Mouse (Mus musculus) layer of hippocampus, postnatal 36 days (tissue): ENCODE data around the gene Spata31d1d. TPM values are rescaled to one million over a fixed set of nuclear protein-coding genes. Genes with fewer than 3 reads are reported as not detected.
"Not testable (repeated sequence)": the region's sequence is repeated elsewhere in the genome, so short reads cannot be mapped to it uniquely, and the experiment has no call there.

Experiments used
- DNase-seq, 2 experiments: peaks; one replicate each; pipeline ENCODE4 v3.0.0; 2022
- total RNA-seq, 2 experiments: library from RNA; stranded (reverse); gene quantifications; 2 replicates each; pipeline ENCODE4 v1.2.3; 2021

The Spata31d1d gene
- total RNA-seq, 2 experiments from 2014 or later: not detected

DNA sequence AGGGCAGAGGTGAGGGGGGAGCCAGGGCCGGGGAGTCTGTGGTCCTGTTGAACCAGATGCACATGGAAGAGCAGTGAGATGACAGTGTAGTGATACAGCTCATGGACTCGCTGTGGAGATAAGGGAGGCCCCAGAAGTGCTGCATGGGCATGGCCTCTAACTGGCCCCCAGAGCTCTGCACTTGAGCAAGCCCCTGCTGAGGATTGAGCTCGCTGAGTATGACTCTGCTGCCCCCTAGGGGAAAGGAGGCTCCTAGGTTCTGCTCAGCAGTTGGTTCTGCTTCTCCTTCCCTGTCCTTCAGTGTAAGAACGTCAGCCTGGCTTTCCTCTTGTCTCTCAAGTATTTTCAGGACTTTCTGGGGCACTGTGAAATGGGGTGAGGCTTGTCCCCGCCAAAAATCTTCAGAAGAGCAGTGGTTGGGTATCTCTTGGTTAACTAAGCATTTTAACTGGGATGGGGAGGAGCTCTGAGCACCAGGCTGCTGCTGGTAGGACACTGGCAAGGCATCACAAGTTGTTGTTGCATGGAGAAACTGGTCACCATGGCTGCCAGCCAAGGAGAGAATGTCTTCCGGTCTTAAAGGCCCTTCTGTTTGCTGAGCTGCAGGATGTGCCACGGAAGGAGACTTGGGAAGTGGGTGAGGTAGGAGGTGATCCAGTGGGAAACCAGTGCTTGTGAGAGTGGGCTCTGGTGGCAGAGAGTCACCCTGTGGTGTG lies 3.0 kb downstream of the Spata31d1d start:
- DNase-seq: peak; percentile 81 to 83

GRCm38 (mm10) chr13:59726139-59726867 lies 5.2 kb downstream of the Spata31d1d start:
- no peak for DNase-seq

DNA sequence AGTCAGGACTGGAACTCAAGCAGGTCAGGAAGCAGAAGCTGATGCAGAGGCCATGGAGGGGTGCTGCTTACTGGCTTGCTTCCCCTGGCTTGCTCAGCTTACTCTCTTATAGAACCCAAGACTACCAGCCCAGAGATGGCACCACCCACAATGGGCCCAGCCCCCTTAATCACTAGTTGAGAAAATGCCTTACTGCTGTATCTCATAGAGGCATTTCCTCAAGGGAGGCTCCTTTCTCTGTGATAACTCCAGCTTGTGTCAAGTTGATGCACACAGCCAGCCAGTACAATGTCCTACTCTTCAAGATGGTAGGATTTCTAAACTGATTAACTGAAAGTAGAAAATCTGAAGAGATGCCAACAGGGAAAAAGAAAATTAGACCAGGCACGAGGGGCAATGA lies 9.5 kb downstream of the Spata31d1d start:
- DNase-seq: not testable (repeated sequence)

- DNase-seq: no peak
Measured at GRCm38 (mm10) chr13:59719475-59719874, 12.1 kb downstream of the Spata31d1d start.

DNA sequence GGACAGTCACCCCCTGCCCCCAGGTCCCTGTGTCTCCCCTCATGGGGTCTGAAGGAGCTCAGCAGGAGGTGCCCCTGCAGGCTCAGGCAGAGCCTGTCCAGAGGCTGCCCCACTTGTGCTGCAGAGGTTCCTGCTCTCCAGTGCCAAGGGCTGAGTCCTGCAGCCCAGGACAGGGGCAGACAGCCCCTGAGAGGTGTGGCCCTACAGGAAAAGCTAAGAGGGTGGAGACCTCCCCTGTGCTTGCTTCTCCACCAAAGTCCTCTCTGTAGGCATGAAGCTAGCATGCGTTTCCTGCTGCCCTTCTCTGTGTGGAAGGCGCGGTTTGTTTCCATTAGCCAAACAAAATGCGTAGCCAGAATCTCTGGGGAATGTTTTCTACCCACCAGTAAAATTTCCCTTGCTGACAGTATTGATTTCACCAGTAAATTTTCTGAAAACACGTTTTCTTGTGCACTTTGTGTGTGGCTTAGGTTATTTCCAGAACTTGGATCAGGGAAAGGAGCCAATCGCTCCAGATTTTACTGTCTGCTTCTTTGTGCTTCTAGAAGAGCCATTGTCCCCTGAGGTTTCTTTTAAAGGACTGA lies 12.6 kb downstream of the Spata31d1d start:
- not testable (repeated sequence) for DNase-seq

GRCm38 (mm10) chr13:59713710-59714109 lies 17.8 kb downstream of the Spata31d1d start:
- DNase-seq: no peak

GRCm38 (mm10) chr13:59711984-59712383 lies 19.6 kb downstream of the Spata31d1d start, which contains the start of gene Spata31d1b:
Spata31d1b (plus strand) TSS chr13:59712284.
- not testable (repeated sequence) for DNase-seq

DNA sequence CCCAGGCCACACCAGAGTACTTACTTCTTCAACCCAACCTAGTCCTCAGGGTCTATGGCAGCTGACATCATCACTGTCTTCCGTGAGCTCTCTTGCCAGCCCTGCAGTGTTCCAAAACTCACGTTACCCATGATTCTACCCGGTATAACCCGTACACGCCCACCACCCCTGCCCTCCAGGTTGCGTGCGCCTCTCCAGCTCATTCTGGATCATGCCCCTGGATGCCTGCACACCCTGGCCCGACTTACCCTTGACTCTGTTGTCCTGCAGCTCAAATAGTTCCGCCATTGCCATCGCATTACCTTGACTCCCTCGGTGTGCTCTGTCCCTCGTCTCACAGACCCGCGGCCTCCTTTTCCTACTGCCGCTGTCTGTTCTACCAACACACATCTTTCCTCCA lies 21.3 kb downstream of the Spata31d1d start, which contains the start of gene Spata31d1a:
TSS of gene Spata31d1a (minus strand) at position 101 of the 400 bp plus-strand sequence.
- DNase-seq: no peak

GRCm38 (mm10) chr13:59704562-59704961 lies 27.0 kb downstream of the Spata31d1d start:
- DNase-seq: peak in 1 of 2 experiments; percentile 31

DNA sequence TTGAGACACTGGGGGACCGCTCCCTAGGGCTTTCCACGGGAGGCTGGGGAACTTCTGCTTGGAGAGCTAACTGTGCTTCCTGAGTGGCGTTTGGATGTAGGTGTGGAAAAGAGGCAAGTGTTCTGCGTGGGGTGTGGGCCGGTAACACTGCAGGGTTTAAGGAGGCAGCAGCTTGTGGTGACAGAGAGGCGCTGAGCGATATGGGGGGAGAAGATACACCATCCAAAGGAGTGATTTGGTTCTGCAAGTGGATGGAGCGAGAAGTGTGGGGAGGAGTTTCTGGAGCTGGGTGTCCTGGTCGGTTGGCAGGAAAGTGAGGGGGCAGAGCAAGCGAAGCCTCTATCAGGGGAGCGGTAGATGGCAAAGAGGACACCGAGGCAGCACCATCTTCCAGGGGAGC lies 28.0 kb downstream of the Spata31d1d start:
- DNase-seq: peak; percentile 14 to 17

- not testable (repeated sequence) for DNase-seq
Measured at GRCm38 (mm10) chr13:59700137-59700536, 31.4 kb downstream of the Spata31d1d start.

DNA sequence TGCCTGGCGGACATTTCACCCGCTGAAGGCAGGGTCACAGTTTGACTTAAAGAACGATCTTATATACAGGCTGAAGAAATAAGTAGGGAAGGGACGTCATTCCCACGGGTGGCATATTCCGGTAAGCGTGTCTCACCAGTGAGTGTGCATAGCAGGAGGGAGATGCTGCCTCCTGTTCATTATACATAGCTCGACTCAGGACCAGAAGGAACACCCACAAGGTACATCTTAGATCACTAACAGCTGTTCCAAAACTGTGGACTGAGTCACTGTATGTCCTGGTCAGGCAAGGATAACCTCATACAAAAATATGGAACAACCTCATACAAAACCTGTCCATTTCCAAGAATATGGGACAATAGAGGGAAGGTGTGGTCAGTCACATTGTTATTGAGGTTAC lies 32.4 kb downstream of the Spata31d1d start:
- no peak for DNase-seq

- no peak for DNase-seq
Measured at GRCm38 (mm10) chr13:59695781-59696180, 35.8 kb downstream of the Spata31d1d start.

DNA sequence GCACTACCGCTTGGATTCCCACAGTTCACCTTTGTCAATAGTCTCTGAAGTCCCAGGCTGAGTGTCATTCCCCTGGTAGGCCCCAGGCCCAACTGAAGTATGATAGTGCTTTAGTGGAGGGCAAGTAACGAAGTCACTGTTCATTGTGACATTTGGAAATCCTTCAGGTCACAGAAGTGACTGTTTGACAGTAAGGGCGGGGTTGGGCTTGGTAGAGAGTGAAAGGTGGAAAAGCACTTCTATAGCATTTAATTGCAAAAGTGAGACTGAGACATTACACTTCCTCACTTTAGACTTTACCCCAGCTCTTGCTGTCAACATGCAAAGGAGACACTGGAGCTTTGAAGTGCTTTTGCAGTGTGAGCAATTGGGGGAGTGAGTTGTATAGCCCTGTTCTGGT lies 37.5 kb downstream of the Spata31d1d start, which contains the start of gene 4921517D22Rik:
TSS of gene 4921517D22Rik (minus strand) at position 101 of the 400 bp plus-strand sequence.
- no peak for DNase-seq

DNA sequence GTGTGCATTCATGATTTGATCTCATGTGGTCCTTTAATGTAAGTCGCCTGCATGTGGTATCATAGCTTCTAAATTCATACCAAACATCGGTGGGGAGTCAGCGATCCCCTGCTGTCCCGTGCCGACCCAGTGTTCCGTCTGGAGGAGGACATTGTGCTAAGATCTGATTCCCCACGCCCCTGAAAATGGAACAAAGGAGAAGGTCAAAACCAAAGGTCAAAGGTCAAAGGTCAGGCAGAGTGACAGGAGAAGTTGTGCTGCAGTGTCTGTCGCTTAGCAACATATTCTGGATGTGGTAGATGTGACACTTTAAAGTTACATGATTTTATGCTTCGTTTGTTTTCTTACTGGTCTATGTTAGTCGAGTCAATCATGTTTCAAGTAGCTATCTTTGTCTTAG lies 40.1 kb downstream of the Spata31d1d start:
- no peak for DNase-seq

DNA sequence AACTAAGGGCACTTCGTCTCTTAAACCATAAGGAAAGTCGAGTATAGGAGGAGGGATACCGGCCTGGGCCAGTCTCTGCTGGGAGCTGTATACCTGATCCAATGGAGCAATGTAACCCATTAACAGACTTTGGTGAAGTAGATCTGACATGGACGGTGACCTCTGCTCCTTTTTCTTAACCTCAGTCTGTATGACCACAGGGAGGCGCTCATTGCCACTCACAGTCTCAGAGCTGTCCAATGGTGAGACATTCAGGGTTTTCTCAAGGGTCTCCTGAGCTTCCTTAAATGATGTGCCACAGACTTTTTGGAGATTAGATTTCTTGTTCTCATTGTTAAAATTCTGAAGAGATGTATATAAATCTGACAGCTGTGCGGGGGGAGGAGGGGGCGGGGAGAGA lies 41.0 kb downstream of the Spata31d1d start:
- DNase-seq: no peak

GRCm38 (mm10) chr13:59689843-59690242 lies 41.7 kb downstream of the Spata31d1d start:
- no peak for DNase-seq

- no peak for DNase-seq
Measured at GRCm38 (mm10) chr13:59689313-59689712, 42.2 kb downstream of the Spata31d1d start.

DNA sequence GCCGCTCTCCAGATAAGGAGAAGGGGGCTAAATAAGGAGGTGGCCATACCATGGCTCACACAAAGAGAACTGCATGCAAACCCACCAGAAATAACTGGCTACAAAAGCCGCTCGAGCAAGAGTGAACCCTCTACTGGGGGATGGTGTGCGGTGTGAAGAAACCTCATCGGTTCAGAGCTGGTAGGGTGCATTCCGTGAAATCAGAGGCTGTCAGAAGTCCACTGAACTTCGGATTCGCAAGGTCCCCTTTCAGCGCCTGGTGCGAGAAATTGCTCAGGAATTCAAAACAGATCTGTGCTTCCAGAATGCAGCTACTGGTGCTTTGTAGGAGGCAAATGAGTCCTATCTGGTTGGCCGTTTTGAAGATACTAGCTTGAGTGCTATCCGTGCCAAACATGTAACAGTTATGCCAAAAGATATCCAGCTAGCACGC lies 43.2 kb downstream of the Spata31d1d start:
- no peak for DNase-seq

DNA sequence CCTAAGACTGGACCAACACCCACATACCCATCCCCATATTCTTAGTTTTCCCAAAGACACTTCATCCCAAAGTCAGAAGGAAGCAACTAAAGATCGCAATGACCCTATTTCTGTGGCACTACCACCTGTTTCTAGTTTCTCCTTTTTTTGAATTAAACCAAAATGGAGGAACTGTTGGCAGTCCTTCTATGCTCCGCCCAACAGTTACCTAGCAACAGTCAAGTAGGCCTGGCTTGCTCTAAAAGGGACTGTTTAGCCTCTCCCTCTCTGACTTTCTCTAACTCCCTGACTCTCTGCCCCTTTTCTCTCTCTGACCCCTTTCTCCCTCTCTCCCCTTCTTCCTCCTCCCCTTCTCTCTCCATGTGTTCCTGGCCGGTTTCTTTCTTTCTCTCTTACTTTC lies 46.3 kb downstream of the Spata31d1d start:
- no peak for DNase-seq

- DNase-seq: no peak
Measured at GRCm38 (mm10) chr13:59682629-59683028, 48.9 kb downstream of the Spata31d1d start.

GRCm38 (mm10) chr13:59679908-59680307 lies 51.6 kb downstream of the Spata31d1d start:
- no peak for DNase-seq

- DNase-seq: no peak
Measured at GRCm38 (mm10) chr13:59679306-59679705, 52.2 kb downstream of the Spata31d1d start.
